Mouse (Mus musculus) E14TG2a.4 (cell line): Measurements from ENCODE around the gene Gm29735.
"Not testable (repeated sequence)": the region's sequence is repeated elsewhere in the genome, so short reads cannot be mapped to it uniquely, and the experiment has no call there.

Source experiments
- CTCF ChIP-seq: conservative IDR thresholded peaks from 2 replicates; pipeline ENCODE4 v1.5.1; 2014; ENCODE audit warnings: low read length
- NANOG ChIP-seq: IDR thresholded peaks from 2 replicates; pipeline ENCODE4 v1.6.1; 2014; ENCODE audit warnings: borderline replicate concordance, low read length, mixed read lengths
- POU5F1 ChIP-seq: IDR thresholded peaks from 2 replicates; pipeline ENCODE4 v1.6.1; 2014; ENCODE audit warnings: low read length, borderline replicate concordance

GRCm38 (mm10) chr7:142157013-142157412 lies at the start of gene Gm29735:
- not testable (repeated sequence) for TF ChIP-seq CTCF, POU5F1, NANOG
